Mouse (Mus musculus): ENCODE results near the gene Cdhr2.
A peak's percentile ranks its signal among the peaks of the same experiment; 100 is the strongest.

Cdhr2 gene

DNA sequence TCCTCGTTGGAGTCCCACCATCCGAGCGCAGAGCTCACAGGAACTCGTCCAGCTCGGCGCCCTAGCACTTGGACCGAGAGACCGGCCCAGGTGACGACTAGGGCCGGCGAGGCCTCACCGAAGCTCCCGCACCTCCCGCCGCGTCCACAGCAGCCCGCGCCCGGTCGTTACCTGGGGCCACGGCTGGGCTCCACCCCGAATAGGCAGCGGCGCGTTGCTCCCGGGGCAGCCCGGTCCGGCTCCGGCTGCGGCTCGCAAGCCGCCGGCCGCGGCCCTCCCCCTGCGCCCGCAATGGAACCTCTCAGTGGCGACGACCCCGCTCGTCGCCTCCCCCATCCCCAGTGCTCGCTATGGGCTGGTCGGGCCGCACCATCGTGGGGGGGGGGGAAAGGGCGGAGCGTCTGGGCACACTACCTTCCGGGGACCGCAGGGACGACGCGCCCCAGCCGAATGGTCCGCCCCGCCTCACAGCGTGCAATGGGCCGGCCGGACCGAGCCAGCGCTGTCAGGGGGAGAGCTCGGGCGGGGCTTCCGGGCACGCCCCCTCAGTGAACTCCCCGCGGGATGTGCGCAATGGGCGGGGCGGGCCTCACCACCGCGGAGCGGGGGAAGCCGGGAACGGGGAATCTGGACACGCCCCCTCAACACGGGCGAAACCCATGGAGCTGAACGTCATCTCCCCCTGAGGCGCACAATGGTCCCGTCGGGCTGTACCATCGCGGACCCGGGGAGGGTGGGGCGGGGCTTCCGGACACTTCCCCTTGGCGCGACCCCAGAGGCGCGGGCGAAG, 7.5 kb upstream of the Cdhr2 start, which contains the start of gene Rnf44:
TSS of gene Rnf44 (minus strand) at position 350 of the 790 bp plus-strand sequence.
- peak; percentile 98 to 99 for DNase-seq

GRCm38 (mm10) chr13:54694348-54695060, 6.8 kb upstream of the Cdhr2 start:
- DNase-seq, result peak; percentile 89 to 93

- DNase-seq, result no peak
Observed at GRCm38 (mm10) chr13:54695479-54696230, 5.6 kb upstream of the Cdhr2 start.

- no peak for DNase-seq
Observed at GRCm38 (mm10) chr13:54702507-54702906, 1.2 kb downstream of the Cdhr2 start.

DNA sequence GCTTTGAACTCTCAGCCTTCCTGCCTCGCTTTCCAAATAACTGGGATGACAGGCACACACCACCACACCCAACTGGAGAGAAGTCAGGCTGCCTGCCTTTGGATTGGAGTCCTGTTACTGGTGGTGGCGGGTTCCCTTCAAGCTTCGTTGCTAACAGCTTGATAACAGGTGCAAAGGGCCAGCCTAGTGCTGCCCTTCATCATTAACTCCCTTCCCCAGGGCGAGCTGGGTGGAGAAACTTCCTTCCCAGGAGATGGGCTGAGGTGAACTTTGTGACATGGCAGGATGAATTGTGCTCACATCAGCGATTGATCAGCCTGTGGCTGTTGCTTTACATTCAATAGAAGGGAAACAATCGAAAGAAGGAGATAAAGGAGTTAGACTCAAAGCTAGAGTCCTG, 3.6 kb downstream of the Cdhr2 start:
- DNase-seq, result no peak

DNA sequence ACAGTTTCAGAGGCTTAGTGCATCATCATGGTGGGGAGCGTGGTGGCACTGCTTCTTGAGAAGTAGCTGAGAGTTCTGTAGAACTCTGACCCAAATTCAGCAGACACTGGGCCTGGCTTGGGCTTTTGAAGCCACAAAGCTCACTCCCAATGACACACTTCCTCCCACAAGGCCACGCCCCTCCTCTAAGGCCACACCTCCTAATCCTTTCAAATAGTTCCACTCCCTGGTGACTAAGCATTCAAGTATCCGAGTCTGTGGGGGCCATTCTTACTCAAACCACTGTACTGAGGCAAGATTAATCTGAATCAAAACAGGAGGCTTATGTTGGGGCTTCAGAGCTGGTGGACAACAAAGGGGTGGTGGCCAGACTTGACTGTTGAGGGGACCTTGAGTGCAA, 9.6 kb downstream of the Cdhr2 start:
- DNase-seq, result no peak

DNA sequence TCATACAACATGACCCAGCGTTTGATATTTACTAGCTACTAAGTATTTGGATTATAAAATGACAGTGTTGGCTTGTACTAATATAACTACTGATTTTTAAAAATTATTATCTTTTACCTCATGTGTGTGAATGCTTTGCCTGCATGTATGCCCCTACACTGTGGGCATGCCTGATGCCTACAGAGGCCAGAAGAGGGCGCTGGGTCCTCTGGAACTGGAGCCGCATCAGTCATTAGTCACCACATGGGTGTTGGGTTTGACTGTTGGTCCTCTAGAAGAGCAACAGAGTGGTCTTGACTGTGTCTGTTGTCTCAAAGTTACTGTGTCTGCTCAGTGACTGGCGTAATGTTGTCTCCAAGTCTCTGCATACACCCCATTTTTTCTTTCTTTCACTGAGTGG, 13.1 kb downstream of the Cdhr2 start:
- no peak for DNase-seq

GRCm38 (mm10) chr13:54714996-54715395, 13.7 kb downstream of the Cdhr2 start:
- no peak for DNase-seq

DNA sequence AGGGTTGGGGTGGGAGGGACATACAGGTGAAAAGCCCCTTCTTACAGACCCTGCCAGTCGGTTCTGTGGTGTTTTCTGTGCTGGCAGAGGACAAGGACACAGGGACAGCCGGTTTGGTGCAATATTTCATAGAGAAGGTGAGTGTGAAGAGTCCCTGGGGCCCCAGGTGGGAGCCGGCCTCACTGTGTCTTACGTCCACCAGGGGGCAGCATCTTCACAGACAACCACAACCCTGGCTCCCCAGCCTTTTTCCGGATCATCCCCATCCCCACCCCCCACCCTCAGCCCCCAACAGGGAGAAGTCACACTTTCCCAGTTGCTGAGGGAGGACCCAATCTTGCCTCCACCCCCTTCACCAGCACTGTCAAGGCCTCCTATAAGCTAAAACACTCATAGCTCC, 15.7 kb downstream of the Cdhr2 start:
- peak; percentile 61 to 65 for DNase-seq

DNA sequence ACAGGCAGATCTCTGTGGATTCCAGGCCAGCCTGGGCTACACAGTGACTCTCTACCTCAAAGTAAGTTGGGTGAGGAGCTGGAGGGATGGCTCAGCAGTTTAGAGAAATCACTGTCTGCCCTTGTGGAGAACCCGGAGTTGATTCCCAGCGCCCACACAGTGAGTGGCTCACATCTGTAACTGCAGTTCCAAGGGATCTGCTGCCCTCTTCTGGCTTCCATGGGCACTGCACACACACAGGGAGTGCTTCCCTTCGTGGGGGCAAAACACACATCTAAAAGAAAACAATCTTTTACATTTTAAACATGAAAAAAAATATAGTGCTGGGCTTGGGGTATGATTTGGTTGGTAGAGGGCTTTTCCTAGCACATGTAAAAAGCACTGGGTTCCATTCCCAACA, 21.9 kb downstream of the Cdhr2 start:
- no peak for DNase-seq

DNA sequence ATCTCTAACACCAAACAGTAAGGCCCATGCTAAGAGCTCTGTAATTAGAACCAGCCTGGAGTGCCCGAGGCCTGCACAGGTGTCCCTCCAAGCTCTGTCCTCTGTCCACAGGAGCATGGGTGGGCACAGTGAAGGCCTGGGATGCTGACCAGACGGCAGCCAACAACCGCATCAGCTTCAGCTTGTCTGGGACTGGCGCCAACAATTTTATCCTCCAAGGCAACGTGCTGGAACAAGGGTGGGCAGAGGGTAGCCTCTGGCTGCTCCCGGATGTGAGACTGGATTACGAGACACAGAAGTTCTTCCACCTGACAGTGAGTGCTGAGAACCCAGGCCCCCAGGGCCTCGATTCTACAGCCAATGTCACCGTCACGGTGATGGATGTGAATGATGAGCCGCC, 24.9 kb downstream of the Cdhr2 start:
- no peak for DNase-seq

DNA sequence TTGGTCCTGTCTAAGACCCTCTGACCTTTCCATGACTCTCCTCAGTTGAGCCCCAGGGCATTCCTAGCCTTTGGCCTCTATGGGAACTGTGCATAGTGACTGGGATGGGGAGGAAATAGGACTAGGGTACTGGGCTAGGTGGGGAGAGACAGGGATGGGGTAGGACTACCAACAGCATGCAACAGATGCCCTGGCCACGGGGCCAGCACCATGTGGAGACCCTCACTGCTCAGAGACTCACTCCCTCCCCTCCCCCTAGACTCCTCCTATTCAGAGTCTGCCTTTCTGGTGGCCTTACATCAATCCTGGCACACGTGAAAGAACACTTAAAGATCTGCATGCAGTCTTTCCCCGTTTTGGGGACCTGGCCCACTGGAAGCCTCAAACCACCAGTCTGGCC, 35.7 kb downstream of the Cdhr2 start:
- no peak for DNase-seq

- peak; percentile 34 to 64 for DNase-seq
Observed at GRCm38 (mm10) chr13:54737488-54738212, 36.4 kb downstream of the Cdhr2 start.

GRCm38 (mm10) chr13:54738213-54738601, 36.9 kb downstream of the Cdhr2 start:
- no peak for DNase-seq

DNA sequence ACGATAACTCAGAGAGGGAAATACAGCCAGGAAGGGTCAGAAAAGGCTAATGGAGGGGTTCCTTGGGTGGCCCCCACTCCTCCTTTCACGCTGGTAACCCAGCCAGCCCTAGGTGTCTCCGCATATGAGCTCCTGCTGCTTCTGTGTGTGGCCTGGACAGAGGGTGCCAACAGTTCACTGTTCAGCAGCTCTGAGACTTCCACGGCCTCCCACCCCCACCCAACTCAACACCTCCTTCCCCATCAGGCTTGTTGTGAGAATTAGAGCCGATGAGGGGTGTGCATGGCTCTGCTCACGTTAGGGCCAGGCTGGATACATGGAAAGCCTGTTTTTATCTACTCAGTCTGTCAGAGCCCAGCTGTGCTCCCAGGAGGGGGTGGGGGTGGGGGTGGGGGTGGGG, 44.8 kb downstream of the Cdhr2 start:
- DNase-seq, result no peak

DNA sequence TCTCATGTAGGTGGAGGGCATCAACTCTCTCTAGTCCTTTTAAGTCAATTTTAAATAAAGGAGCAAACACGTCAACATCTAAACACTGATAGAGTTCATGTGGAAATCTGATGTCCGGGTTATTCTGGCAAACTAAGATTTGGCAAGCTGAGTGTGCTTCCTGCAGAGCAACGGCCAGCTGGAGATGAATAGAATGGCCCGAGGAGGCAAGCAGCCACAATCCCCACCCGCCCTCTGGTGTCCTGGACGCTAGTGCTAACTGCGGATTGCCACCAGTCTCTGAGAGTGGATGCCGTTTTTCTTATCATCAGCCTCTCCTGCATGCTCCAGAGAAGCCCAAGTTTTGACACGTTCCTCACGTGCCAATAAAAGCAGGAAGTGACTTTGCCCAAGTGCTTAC, 45.6 kb downstream of the Cdhr2 start:
- DNase-seq, result no peak

DNA sequence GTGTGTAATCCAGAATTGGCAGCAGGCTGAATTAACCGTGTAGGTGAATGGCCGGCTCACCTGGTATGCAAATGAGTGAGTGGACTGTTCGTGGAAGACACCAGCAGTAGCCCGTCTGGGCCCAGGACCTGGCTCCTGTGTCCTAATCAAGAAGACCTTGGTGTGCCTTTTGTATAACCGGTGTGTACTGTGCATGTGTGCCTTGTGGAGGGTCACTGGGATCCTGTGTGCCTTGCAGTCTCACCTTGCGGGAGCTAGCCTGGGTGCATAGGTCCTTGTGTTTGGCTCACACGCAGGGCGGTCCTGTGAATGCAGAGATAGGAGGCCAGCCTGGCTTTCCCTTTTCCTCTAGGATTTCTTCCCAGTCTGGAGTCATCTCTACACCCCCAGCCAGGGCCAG, 46.9 kb downstream of the Cdhr2 start:
- no peak for DNase-seq

DNA sequence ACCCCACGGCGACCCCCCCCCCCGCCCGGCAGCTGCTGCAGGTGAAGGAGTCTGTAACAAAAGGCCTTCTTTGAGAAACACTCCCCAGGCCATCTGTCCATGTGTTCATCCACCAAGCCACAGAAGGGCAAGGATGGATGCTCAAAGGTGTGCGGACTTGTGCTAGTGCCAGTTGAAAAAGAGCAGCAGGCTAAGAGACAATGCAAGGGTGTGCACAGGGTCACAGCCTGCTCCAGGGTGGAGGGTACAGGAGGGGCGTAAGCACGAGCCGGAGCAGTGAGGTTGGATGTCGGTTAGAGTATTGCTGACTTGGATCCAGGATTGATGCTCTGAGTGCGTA, 47.4 kb downstream of the Cdhr2 start:
- no peak for DNase-seq

DNA sequence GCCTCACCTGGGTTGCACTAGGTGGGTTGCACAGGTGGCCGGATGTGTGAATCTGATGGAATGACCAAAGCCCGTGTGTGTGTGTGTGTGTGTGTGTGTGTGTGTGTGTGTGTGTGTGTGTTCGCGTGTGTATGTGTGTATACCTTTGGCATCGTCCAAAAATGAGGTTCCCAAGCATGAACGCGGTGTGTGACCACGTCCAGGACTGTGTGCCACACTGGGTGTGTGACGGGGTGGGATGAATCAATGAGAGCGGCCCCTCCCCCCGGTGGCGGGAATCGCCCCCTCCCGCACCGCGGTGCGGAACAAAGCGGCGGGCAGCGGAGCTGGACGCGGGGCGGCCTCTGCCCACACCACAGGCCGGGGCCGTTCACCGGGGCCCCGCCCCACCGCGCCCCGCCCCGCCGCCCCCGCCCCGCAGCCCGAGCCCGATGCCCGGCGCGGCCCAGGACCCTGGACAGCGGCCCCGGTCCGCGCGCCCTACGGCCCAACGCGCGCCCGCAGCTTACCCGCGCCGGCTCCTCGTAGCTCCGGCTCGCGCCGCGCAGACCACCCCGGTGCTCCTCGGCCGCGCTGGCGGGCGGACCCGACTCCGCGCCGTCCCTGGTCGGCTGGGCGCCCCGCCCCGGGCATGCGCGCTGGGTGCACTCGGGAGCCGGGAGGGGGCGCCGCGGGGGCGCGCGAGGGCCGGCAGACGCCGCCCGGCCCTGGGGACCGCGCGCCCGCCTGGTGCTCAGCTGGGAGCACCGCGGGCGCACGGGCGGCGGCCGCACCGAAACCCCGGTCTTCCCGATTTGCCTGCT, 48.0 kb downstream of the Cdhr2 start:
- DNase-seq, result peak; percentile 69 to 78

DNA sequence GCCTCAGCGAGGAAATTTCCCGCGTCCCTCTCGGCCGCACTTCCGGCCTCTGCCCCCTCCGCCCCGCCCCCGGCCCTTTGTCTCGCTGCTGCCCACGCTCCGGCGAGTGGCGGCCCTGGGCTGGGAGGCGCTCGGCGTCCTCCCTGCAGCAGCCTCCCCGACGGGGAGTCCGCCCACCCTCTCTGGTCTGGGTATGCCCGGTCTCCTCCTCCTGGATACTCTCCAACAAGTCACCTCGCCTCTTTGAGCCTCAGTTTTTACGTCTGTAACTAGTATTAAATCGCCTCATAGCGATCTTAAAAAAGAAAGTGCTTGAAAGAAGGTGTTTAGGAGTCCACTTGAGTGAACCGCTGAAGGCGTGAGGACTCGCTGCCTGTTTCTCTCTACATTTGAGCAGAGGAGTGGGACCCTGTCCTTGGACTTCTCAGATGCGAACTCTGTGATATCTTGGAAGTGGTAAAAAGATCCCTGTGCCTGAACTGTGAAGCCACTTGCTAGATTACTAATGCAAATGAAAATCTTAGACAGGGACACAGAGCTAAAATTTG, 48.7 kb downstream of the Cdhr2 start, which contains the start of gene Gprin1:
TSS of gene Gprin1 (minus strand) at position 11 of the 548 bp plus-strand sequence.
- no peak for DNase-seq

GRCm38 (mm10) chr13:54750699-54751098, 49.4 kb downstream of the Cdhr2 start:
- peak; percentile 73 to 77 for DNase-seq

GRCm38 (mm10) chr13:54752656-54753055, 51.4 kb downstream of the Cdhr2 start:
- no peak for DNase-seq

Data from kidney, postnatal 4 days (tissue).